Mouse (Mus musculus): ENCODE data around the gene Armc12.
"Not testable (repeated sequence)": the region's sequence is repeated elsewhere in the genome, so short reads cannot be mapped to it uniquely, and the experiment has no call there.

Gene Armc12

GRCm38 (mm10) chr17:28531946-28532345, 1.3 kb downstream of the Armc12 start:
- no peak for DNase-seq (ENCODE audit: low spot score)

GRCm38 (mm10) chr17:28532557-28532956, 2.0 kb downstream of the Armc12 start:
- no peak for DNase-seq (ENCODE audit: low spot score)

GRCm38 (mm10) chr17:28533327-28533726, 2.7 kb downstream of the Armc12 start:
- DNase-seq (ENCODE audit: low spot score) = no peak

GRCm38 (mm10) chr17:28537881-28538280, 7.3 kb downstream of the Armc12 start:
- DNase-seq (ENCODE audit: low spot score) = no peak

- DNase-seq (ENCODE audit: low spot score) = no peak
Observed at GRCm38 (mm10) chr17:28546925-28547324, 16.3 kb downstream of the Armc12 start.

- DNase-seq (ENCODE audit: low spot score) = no peak
Observed at GRCm38 (mm10) chr17:28548550-28548949, 17.9 kb downstream of the Armc12 start.

GRCm38 (mm10) chr17:28549111-28549510, 18.5 kb downstream of the Armc12 start, which contains the start of gene Clpsl2:
Gene Clpsl2, plus strand, starts transcription at chr17:28549411.
- no peak for DNase-seq (ENCODE audit: low spot score)

GRCm38 (mm10) chr17:28553040-28553793, 22.6 kb downstream of the Armc12 start:
- peak; percentile 81 for DNase-seq (ENCODE audit: low spot score)

GRCm38 (mm10) chr17:28554021-28554420, 23.4 kb downstream of the Armc12 start:
- DNase-seq (ENCODE audit: low spot score) = not testable (repeated sequence)

- peak; percentile 87 for DNase-seq (ENCODE audit: low spot score)
Observed at GRCm38 (mm10) chr17:28556635-28557396, 26.2 kb downstream of the Armc12 start.

GRCm38 (mm10) chr17:28557772-28558171, 27.2 kb downstream of the Armc12 start:
- no peak for DNase-seq (ENCODE audit: low spot score)

- DNase-seq (ENCODE audit: low spot score) = no peak
Observed at GRCm38 (mm10) chr17:28560598-28560997, 30.0 kb downstream of the Armc12 start, which contains the start of gene Clps. Gene Clps, minus strand, starts transcription at chr17:28560766.

- DNase-seq (ENCODE audit: low spot score) = no peak
Observed at GRCm38 (mm10) chr17:28561613-28562012, 31.0 kb downstream of the Armc12 start.

- DNase-seq (ENCODE audit: low spot score) = peak; percentile 56
Observed at GRCm38 (mm10) chr17:28565181-28565580, 34.6 kb downstream of the Armc12 start.

- DNase-seq (ENCODE audit: low spot score) = no peak
Observed at GRCm38 (mm10) chr17:28567541-28567940, 36.9 kb downstream of the Armc12 start.

- DNase-seq (ENCODE audit: low spot score) = peak; percentile 76
Observed at GRCm38 (mm10) chr17:28571868-28572267, 41.3 kb downstream of the Armc12 start.

- DNase-seq (ENCODE audit: low spot score) = no peak
Observed at GRCm38 (mm10) chr17:28572521-28572920, 41.9 kb downstream of the Armc12 start.

- DNase-seq (ENCODE audit: low spot score) = no peak
Observed at GRCm38 (mm10) chr17:28572941-28573340, 42.3 kb downstream of the Armc12 start.

GRCm38 (mm10) chr17:28575244-28576125, 44.9 kb downstream of the Armc12 start, which contains the start of gene Lhfpl5:
Gene Lhfpl5, plus strand, starts transcription at chr17:28575641.
- DNase-seq (ENCODE audit: low spot score) = no peak

GRCm38 (mm10) chr17:28580396-28580795, 49.8 kb downstream of the Armc12 start:
- peak; percentile 90 for DNase-seq (ENCODE audit: low spot score)

- no peak for DNase-seq (ENCODE audit: low spot score)
Observed at GRCm38 (mm10) chr17:28581056-28581455, 50.5 kb downstream of the Armc12 start.

- DNase-seq (ENCODE audit: low spot score) = peak; percentile 57
Observed at GRCm38 (mm10) chr17:28586509-28586908, 55.9 kb downstream of the Armc12 start.
